Mouse (Mus musculus) gastrocnemius, adult 18-20 months (tissue): ENCODE results near the gene Hace1. TPM values are rescaled to one million over a fixed set of nuclear protein-coding genes. Genes with fewer than 3 reads are reported as not detected.

Experiments used
- DNase-seq: peaks from one replicate; pipeline ENCODE4 v3.0.0; 2021; ENCODE audit warnings: low spot score
- microRNA-seq: library from miRNA; unstranded; fragments of <30 nt; microRNA quantifications from one replicate; pipeline ENCODE4 v1.2.0, GENCODE M21; 2021
- total RNA-seq, 2 experiments: library from RNA; stranded (reverse); gene quantifications; 2 replicates each; pipeline ENCODE4 v1.2.3; 2021

Gene Hace1
- total RNA-seq, 2 experiments from 2014 or later, result 2.2 to 4.3 TPM

GRCm38 (mm10) chr10:45695522-45695921 is 117.9 kb downstream of the Hace1 start:
- DNase-seq, result no peak

GRCm38 (mm10) chr10:45698930-45699329 is 121.3 kb downstream of the Hace1 start:
- no peak for DNase-seq

GRCm38 (mm10) chr10:45706849-45707248 is 129.2 kb downstream of the Hace1 start:
- no peak for DNase-seq

- DNase-seq, result no peak
These were observed 133.2 kb downstream of the Hace1 start for GRCm38 (mm10) chr10:45710848-45711247.

GRCm38 (mm10) chr10:45711348-45711747 is 133.7 kb downstream of the Hace1 start:
- no peak for DNase-seq

Small RNA genes within 50 kb of the gene (microRNA-seq; reads per million reads assigned to microRNA genes)
- gene Gm27731, result not detected

Other genes starting within 250 kb of the Hace1 start
- 10 to 100 TPM; 34.5 to 37.2 TPM for gene Bves, start 242.1 kb upstream of the Hace1 start, total RNA-seq
- not detected for gene Lin28b, start 91.4 kb upstream of the Hace1 start, total RNA-seq